Mouse (Mus musculus) embryonic fibroblast, embryonic 13.5 days (primary cell): Measurements from ENCODE around the gene Scarf2. TPM values are rescaled to one million over a fixed set of nuclear protein-coding genes. Genes with fewer than 3 reads are reported as not detected.

Experiments used
- H3K27ac ChIP-seq: 2 replicates; pipeline ENCODE4 v1.5.1; 2012; ENCODE audit warnings: low read length, control low read depth, inconsistent platforms; ENCODE audit not compliant: insufficient read depth
- H3K4me1 ChIP-seq: 2 replicates; pipeline ENCODE4 v1.6.1; 2011; ENCODE audit warnings: low read length; ENCODE audit not compliant: control insufficient read depth, insufficient read depth
- H3K4me3 ChIP-seq: 2 replicates; pipeline ENCODE4 v1.5.1; 2011; ENCODE audit warnings: mild to moderate bottlenecking, control low read depth, low read length; ENCODE audit not compliant: insufficient read depth
- CTCF ChIP-seq: IDR thresholded peaks from 2 replicates; pipeline ENCODE4 v1.5.1; 2011; ENCODE audit warnings: mild to moderate bottlenecking, control low read depth, low read length, moderate library complexity, borderline replicate concordance; ENCODE audit not compliant: insufficient read depth
- POLR2A ChIP-seq: IDR thresholded peaks from 2 replicates; pipeline ENCODE4 v1.6.1; 2011; ENCODE audit warnings: low read depth, mild to moderate bottlenecking, control low read depth, low read length, moderate library complexity
- polyA plus RNA-seq: library from polyadenylated mRNA; stranded (reverse); fragments of >200 nt; gene quantifications from 2 replicates; pipeline ENCODE4 v1.2.4, GENCODE M21; 2011; ENCODE audit warnings: low read depth; ENCODE audit not compliant: missing spikeins, insufficient read length

The Scarf2 gene
- polyA plus RNA-seq, 1 experiment: 46.5 TPM

GRCm38 (mm10) chr16:17826500-17826899, 29.4 kb downstream of the Scarf2 start:
- Histone ChIP-seq H3K27ac (no peak overlapping the region), H3K4me3 (no peak overlapping the region), H3K4me1 (no peaks in the 10 kb centered on the region)
- TF ChIP-seq CTCF: no peak
- TF ChIP-seq POLR2A: no peak

GRCm38 (mm10) chr16:17828229-17828628, 31.1 kb downstream of the Scarf2 start:
- Histone ChIP-seq H3K4me1 (no peaks in the 10 kb centered on the region), H3K27ac (no peak overlapping the region)
- TF ChIP-seq POLR2A: no peak
- TF ChIP-seq CTCF: no peak

GRCm38 (mm10) chr16:17828867-17829266, 31.8 kb downstream of the Scarf2 start:
- no peak for TF ChIP-seq CTCF
- TF ChIP-seq POLR2A: no peak
- Histone ChIP-seq H3K4me1 (no peaks in the 10 kb centered on the region), H3K4me3 (no peak overlapping the region), H3K27ac (no peak overlapping the region)

More at GRCm38 (mm10) chr16:17828229-17828628, 31.1 kb downstream of the Scarf2 start:
- H3K4me3 ChIP-seq: no peak overlapping the region

GRCm38 (mm10) chr16:17830385-17831178, 33.5 kb downstream of the Scarf2 start:
- TF ChIP-seq POLR2A (no peak), CTCF (no peak)
- no peak overlapping the region for H3K4me3 ChIP-seq
- no peak overlapping the region for H3K27ac ChIP-seq
- 0 out of 2 replicates have a peak, but pooled peaks cover 5% of the 10 kb centered on the region for H3K4me1 ChIP-seq

- no peak overlapping the region for H3K27ac ChIP-seq
- H3K4me1 ChIP-seq: 0 out of 2 replicates have a peak, but pooled peaks cover 5% of the 10 kb centered on the region
- no peak overlapping the region for H3K4me3 ChIP-seq
- TF ChIP-seq CTCF (peak; percentile 88; the same call in 1 of the 2 replicates), POLR2A (no peak)
Measured at GRCm38 (mm10) chr16:17831781-17832180, 34.7 kb downstream of the Scarf2 start.

- TF ChIP-seq CTCF (no peak), POLR2A (no peak)
- no peak within 1 kb of the TSS for H3K27ac ChIP-seq
Measured at GRCm38 (mm10) chr16:17832821-17833220, 35.7 kb downstream of the Scarf2 start, which contains the start of gene B830017H08Rik. Gene B830017H08Rik, plus strand, starts transcription at chr16:17833121.

GRCm38 (mm10) chr16:17833321-17833680, 36.2 kb downstream of the Scarf2 start:
- H3K4me1 ChIP-seq: 0 out of 2 replicates have a peak, but pooled peaks cover 5% of the 10 kb centered on the region
- peak overlapping the region; percentile 22 for H3K4me3 ChIP-seq
- no peak overlapping the region for H3K27ac ChIP-seq
- no peak for TF ChIP-seq POLR2A

More at GRCm38 (mm10) chr16:17832821-17833220, 35.7 kb downstream of the Scarf2 start, which contains the start of gene B830017H08Rik:
- H3K4me1 ChIP-seq: 0 out of 2 replicates have a peak, but pooled peaks cover 5% of the 10 kb centered on the region
- H3K4me3 ChIP-seq: peak within 1 kb of the TSS; percentile 22

GRCm38 (mm10) chr16:17833681-17834399, 36.8 kb downstream of the Scarf2 start:
- Histone ChIP-seq H3K4me3 (peak overlapping the region; percentile 22), H3K27ac (no peak overlapping the region), H3K4me1 (0 out of 2 replicates have a peak, but pooled peaks cover 5% of the 10 kb centered on the region)
- no peak for TF ChIP-seq POLR2A
- no peak for TF ChIP-seq CTCF

- no peak for TF ChIP-seq POLR2A
- no peak for TF ChIP-seq CTCF
- H3K27ac ChIP-seq: no peak overlapping the region
- H3K4me1 ChIP-seq: 0 out of 2 replicates have a peak, but pooled peaks cover 5% of the 10 kb centered on the region
- no peak overlapping the region for H3K4me3 ChIP-seq
Measured at GRCm38 (mm10) chr16:17834543-17834942, 37.5 kb downstream of the Scarf2 start.

- TF ChIP-seq CTCF (no peak), POLR2A (no peak)
- H3K4me1 ChIP-seq: 0 out of 2 replicates have a peak, but pooled peaks cover 5% of the 10 kb centered on the region
- H3K4me3 ChIP-seq: no peak overlapping the region
- H3K27ac ChIP-seq: no peak overlapping the region
Measured at GRCm38 (mm10) chr16:17835481-17835880, 38.4 kb downstream of the Scarf2 start.
